Mouse (Mus musculus): ENCODE data around the gene Ppib.

Gene Ppib

GRCm38 (mm10) chr9:66078072-66078471 is 18.1 kb downstream of the Ppib start:
- in situ Hi-C loops (cut with MboI): no loop called here

- in situ Hi-C loops (cut with MboI): no loop called here
These were observed 18.5 kb downstream of the Ppib start for GRCm38 (mm10) chr9:66078493-66078892.

GRCm38 (mm10) chr9:66080804-66081459 is 20.9 kb downstream of the Ppib start:
- in situ Hi-C loops (cut with MboI): no loop called here

GRCm38 (mm10) chr9:66081999-66082398 is 22.0 kb downstream of the Ppib start:
- in situ Hi-C loops (cut with MboI): no loop called here

- in situ Hi-C loops (cut with MboI): no loop called here
These were observed 24.1 kb downstream of the Ppib start for GRCm38 (mm10) chr9:66084171-66084570.

GRCm38 (mm10) chr9:66087062-66087461 is 27.0 kb downstream of the Ppib start:
- in situ Hi-C loops (cut with MboI): no loop called here

- in situ Hi-C loops (cut with MboI): no loop called here
These were observed 28.4 kb downstream of the Ppib start for GRCm38 (mm10) chr9:66088411-66088810.

GRCm38 (mm10) chr9:66090593-66091244 is 30.7 kb downstream of the Ppib start:
- in situ Hi-C loops (cut with MboI): no loop called here

- in situ Hi-C loops (cut with MboI): no loop called here
These were observed 31.6 kb downstream of the Ppib start for GRCm38 (mm10) chr9:66091327-66092231.

GRCm38 (mm10) chr9:66092664-66093063 is 32.6 kb downstream of the Ppib start:
- in situ Hi-C loops (cut with MboI): no loop called here

GRCm38 (mm10) chr9:66101577-66101976 is 41.6 kb downstream of the Ppib start:
- in situ Hi-C loops (cut with MboI): no loop called here

GRCm38 (mm10) chr9:66102668-66103067 is 42.6 kb downstream of the Ppib start:
- in situ Hi-C loops (cut with MboI): no loop called here

- in situ Hi-C loops (cut with MboI): no loop called here
These were observed 44.6 kb downstream of the Ppib start for GRCm38 (mm10) chr9:66104601-66105000.

GRCm38 (mm10) chr9:66105168-66105567 is 45.1 kb downstream of the Ppib start:
- in situ Hi-C loops (cut with MboI): no loop called here

- in situ Hi-C loops (cut with MboI): no loop called here
These were observed 49.6 kb downstream of the Ppib start for GRCm38 (mm10) chr9:66109574-66109973.

GRCm38 (mm10) chr9:66110126-66110525 is 50.1 kb downstream of the Ppib start:
- in situ Hi-C loops (cut with MboI): no loop called here

GRCm38 (mm10) chr9:66110611-66111379 is 50.8 kb downstream of the Ppib start:
- in situ Hi-C loops (cut with MboI): no loop called here

GRCm38 (mm10) chr9:66114341-66114740 is 54.3 kb downstream of the Ppib start:
- in situ Hi-C loops (cut with MboI): no loop called here

All from mature B cell (primary cell).